In the genomic region with DNA sequence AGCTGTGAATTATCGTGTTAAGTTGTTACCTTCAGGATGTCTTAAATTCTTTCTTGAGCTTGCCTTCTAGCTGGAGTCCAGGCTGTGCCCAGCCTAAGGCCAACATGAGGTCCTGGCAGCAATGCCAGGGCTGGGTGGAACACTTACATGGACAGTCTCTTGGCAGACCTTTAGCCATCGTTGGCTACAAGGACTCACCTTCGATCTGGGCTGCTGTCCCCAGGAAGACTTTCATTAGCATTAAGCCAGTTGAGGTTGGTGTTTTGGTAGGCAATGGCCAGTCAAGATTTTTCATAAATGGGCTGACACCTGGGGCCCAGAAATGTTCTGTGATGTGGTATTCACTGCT, we compare ENCODE assay signal across 30 mouse cellular contexts. TPM values are rescaled to one million over a fixed set of nuclear protein-coding genes. Genes with fewer than 3 reads are reported as not detected.
"Had no signal": no experiment of that assay in that cellular context is flagged by ENCODE, and none has a peak within 500 bp of the region (broad histone marks: within the 10 kb centered on the region; RNA-seq: fewer than 3 reads in every experiment).

No protein-coding gene starts in this region.

- H3K4me2 ChIP-seq: heart, embryonic 11.5 days; heart, embryonic 13.5 days; heart, embryonic 15.5 days; hindbrain, embryonic 12.5 days; hindbrain, embryonic 14.5 days; intestine, embryonic 15.5 days; kidney, embryonic 15.5 days; limb, embryonic 12.5 days; liver, embryonic 12.5 days had no signal

- H3K36me3 ChIP-seq: heart, embryonic 13.5 days; heart, embryonic 15.5 days; hindbrain, embryonic 10.5 days; hindbrain, embryonic 12.5 days; intestine, embryonic 15.5 days; kidney, embryonic 15.5 days; limb, embryonic 10.5 days; limb, embryonic 12.5 days; liver, embryonic 12.5 days had no signal

- H3K27me3 ChIP-seq: hindbrain, embryonic 12.5 days; intestine, embryonic 15.5 days; limb, embryonic 12.5 days; liver, embryonic 12.5 days had no signal

- H3K9ac ChIP-seq: heart, embryonic 13.5 days; heart, embryonic 15.5 days; hindbrain, embryonic 12.5 days; hindbrain, embryonic 14.5 days; intestine, embryonic 15.5 days; kidney, embryonic 15.5 days; limb, embryonic 12.5 days; liver, embryonic 12.5 days; liver, embryonic 14.5 days had no signal

- H3K4me3 ChIP-seq: gastrocnemius, adult 2 months; heart, adult 2 months; heart, embryonic 13.5 days; heart, embryonic 15.5 days; hindbrain, embryonic 10.5 days; hindbrain, embryonic 12.5 days; intestine, embryonic 15.5 days; kidney, embryonic 15.5 days; layer of hippocampus, adult 2 months; left cerebral cortex, adult 2 months; limb, embryonic 10.5 days; limb, embryonic 12.5 days; liver, embryonic 12.5 days had no signal

- H3K27ac ChIP-seq: gastrocnemius, adult 2 months; heart, adult 2 months; heart, embryonic 13.5 days; heart, embryonic 15.5 days; hindbrain, embryonic 10.5 days; hindbrain, embryonic 12.5 days; hindbrain, embryonic 14.5 days; intestine, embryonic 15.5 days; kidney, embryonic 15.5 days; kidney, postnatal 0 days; layer of hippocampus, adult 2 months; left cerebral cortex, adult 2 months; limb, embryonic 10.5 days; limb, embryonic 12.5 days; liver, embryonic 12.5 days; liver, embryonic 14.5 days had no signal

- ATAC-seq: hindbrain, embryonic 16.5 days; inflammation-experienced regulatory T-cells, adult 6 months; intestine, embryonic 15.5 days; intestine, postnatal 0 days; liver, embryonic 12.5 days had no signal

- H3K4me1 ChIP-seq: heart, embryonic 13.5 days; heart, embryonic 15.5 days; hindbrain, embryonic 10.5 days; hindbrain, embryonic 12.5 days; intestine, embryonic 15.5 days; kidney, embryonic 15.5 days; limb, embryonic 10.5 days; limb, embryonic 12.5 days; liver, embryonic 12.5 days had no signal

- H3K9me3 ChIP-seq: heart, embryonic 15.5 days; hindbrain, embryonic 10.5 days; intestine, embryonic 15.5 days; kidney, embryonic 15.5 days; limb, embryonic 10.5 days; limb, embryonic 12.5 days; liver, embryonic 12.5 days had no signal

- DNase-seq: gastrocnemius, adult 2 months; gastrocnemius, postnatal 10 days; gastrocnemius, postnatal 25 days; heart, adult 2 months; heart, postnatal 4 days; kidney, adult 18-20 months; kidney, postnatal 25 days; kidney, postnatal 4 days; liver had no signal

RNA-seq across cellular contexts. Expression of gene C1qtnf3, which starts 34.8 kb away (rescaled TPM):
- total RNA-seq: granulocyte monocyte progenitor cell, adult 5-6 weeks; heart, adult 2 months; layer of hippocampus, adult 2 months; layer of hippocampus, postnatal 25 days; left cerebral cortex, postnatal 36 days had no signal
